Comparison of ENCODE assay signal across 8 mouse cellular contexts in the genomic region with DNA sequence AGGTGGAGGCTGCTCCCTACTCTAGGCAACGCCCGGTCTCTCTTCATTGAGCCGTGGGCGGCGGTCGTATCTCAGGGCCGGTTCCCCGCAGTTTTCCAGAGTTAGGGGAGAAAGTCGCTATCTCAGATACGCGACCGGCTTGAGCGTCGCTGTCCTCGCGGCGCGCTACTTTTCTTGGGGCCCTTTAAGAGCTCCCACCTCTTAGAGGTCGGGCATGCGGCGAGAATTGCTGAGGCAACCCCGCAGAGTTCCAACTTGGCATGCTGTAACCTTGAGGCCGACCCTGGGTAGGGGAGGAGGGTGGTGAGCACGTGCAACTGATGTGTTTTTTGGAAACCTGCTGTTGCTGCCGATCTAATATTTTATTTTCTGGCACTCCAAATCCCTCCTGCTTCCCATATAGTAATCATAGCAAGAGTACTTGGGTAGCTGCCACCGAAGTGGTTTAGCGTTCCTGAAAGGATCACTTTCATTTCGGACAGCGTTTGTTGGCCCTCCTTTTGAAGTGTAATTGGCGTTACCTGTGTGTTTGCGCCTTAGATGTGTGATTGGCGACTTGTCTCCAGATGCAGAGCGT. TPM values are rescaled to one million over a fixed set of nuclear protein-coding genes. Genes with fewer than 3 reads are reported as not detected.
A peak's percentile ranks its signal among the peaks of the same experiment; 100 is the strongest.
DNase-seq lines count a peak whose midpoint lies in the region; ATAC-seq lines count a peak whose summit lies in the region.

No protein-coding gene starts in this region.

- peaks cover 10% of the 10 kb centered on the region for H3K4me1 ChIP-seq in kidney, embryonic 15.5 days
- peaks cover 11% of the 10 kb centered on the region for H3K4me1 ChIP-seq in hindbrain, embryonic 10.5 days (replicated peaks)

- peak overlapping the region; percentile 71 for H3K9ac ChIP-seq in kidney, embryonic 15.5 days

- no peaks in the 10 kb centered on the region for H3K9me3 ChIP-seq in kidney, embryonic 15.5 days (replicated peaks)
- H3K9me3 ChIP-seq in hindbrain, embryonic 10.5 days, result no peaks in the 10 kb centered on the region

- 1% methylated on average over 33 of the region's 33 CpGs for WGBS in kidney, embryonic 15.5 days
- 2% methylated on average over 33 of the region's 33 CpGs for WGBS in hindbrain, embryonic 10.5 days
- WGBS in macrophage (ENCODE audit: missing documents), result 2% methylated on average over 33 of the region's 33 CpGs

- ATAC-seq in kidney, embryonic 15.5 days (replicated peaks; ENCODE audit: low FRiP score), result peak; percentile 86
- ATAC-seq in activated CD4-positive, CD25-positive, alpha-beta regulatory T cell, adult 4 months, result peak; percentile 30

- peaks cover 36% of the 10 kb centered on the region for H3K79me2 ChIP-seq in macrophage (ENCODE audit: inconsistent target)

- peaks cover 29% of the 10 kb centered on the region for H3K36me3 ChIP-seq in kidney, embryonic 15.5 days
- H3K36me3 ChIP-seq in hindbrain, embryonic 10.5 days, result peaks cover 31% of the 10 kb centered on the region
- H3K36me3 ChIP-seq in macrophage (ENCODE audit: inconsistent target), result peaks cover 26% of the 10 kb centered on the region

- H3K27me3 ChIP-seq in kidney, embryonic 15.5 days, result no peaks in the 10 kb centered on the region; the same call in 1 of the 2 replicates
- H3K27me3 ChIP-seq in hindbrain, embryonic 10.5 days (ENCODE audit: insufficient read depth, poor library complexity, severe bottlenecking), result no peaks in the 10 kb centered on the region

- peak overlapping the region; percentile 89 for H3K4me3 ChIP-seq in kidney, embryonic 15.5 days (replicated peaks)
- H3K4me3 ChIP-seq in hindbrain, embryonic 10.5 days, result peak overlapping the region; percentile 84
- H3K4me3 ChIP-seq in macrophage (ENCODE audit: inconsistent target), result peak overlapping the region; percentile 96

- H3K4me2 ChIP-seq in kidney, embryonic 15.5 days, result peak overlapping the region; percentile 87

- no peak for DNase-seq in kidney, postnatal 4 days
- no peak for DNase-seq in hindbrain, embryonic 10.5 days (ENCODE audit: low spot score)
- no peak for DNase-seq in yolk sac, embryonic 10.5 days (ENCODE audit: low spot score)
- DNase-seq in adrenal gland, adult (ENCODE audit: inconsistent age in 2 of 2, low spot score in 1 of 2), result no peak
- no peak for DNase-seq in spleen, postnatal 4 days (ENCODE audit: low spot score in 2 of 2)

- peak overlapping the region; percentile 48; the same call in 1 of the 2 replicates for H3K27ac ChIP-seq in kidney, embryonic 15.5 days
- peak overlapping the region; percentile 85 for H3K27ac ChIP-seq in hindbrain, embryonic 10.5 days
- H3K27ac ChIP-seq in macrophage, result peak overlapping the region; percentile 54

RNA-seq across cellular contexts. Expression of gene Trnt1, which starts 0.5 kb away (rescaled TPM):
- polyA plus RNA-seq in kidney, embryonic 15.5 days (2015; fragmentation: Nextera tagmentation; extraction: Ambion mirVana), result 66.0 and 66.3 TPM in 2 replicates
- polyA plus RNA-seq in activated CD4-positive, CD25-positive, alpha-beta regulatory T cell, adult 4 months (2017; shearing (Covaris generic)), result 100 to 1,000 TPM in 1 of 2 experiments, 10 to 100 TPM in 1; 89.5 to 104 TPM
- polyA plus RNA-seq in hindbrain, embryonic 10.5 days (2016; fragmentation: Nextera tagmentation; extraction: Ambion mirVana), result 54.9 and 63.2 TPM in 2 replicates
- 100 to 1,000 TPM in 13 of 26 experiments, 10 to 100 TPM in 13; 49.1 to 124 (median 96.9) TPM for total RNA-seq in macrophage (2018; cell fraction: chromatin; rRNA removed)
- total RNA-seq in macrophage (2018; cell fraction: cytosol; rRNA removed), result 10 to 100 TPM; 23.1 to 40.8 (median 31.8) TPM
- total RNA-seq in macrophage (2018; cell fraction: nucleus; rRNA removed), result 10 to 100 TPM; 29.1 to 87.9 (median 63.8) TPM
- 30.3 to 35.6 TPM (median 35.5 TPM) in 3 replicates for polyA plus RNA-seq in macrophage (2018)

RNA-seq across cellular contexts. Expression of gene Il5ra, which starts 20.5 kb away (rescaled TPM):
- polyA plus RNA-seq in kidney, embryonic 15.5 days (2015; fragmentation: Nextera tagmentation; extraction: Ambion mirVana), result 0.09 and 0.29 TPM in 2 replicates
- under 1 TPM in 1 of 2 experiments, not detected in 1; 0.34 TPM for polyA plus RNA-seq in activated CD4-positive, CD25-positive, alpha-beta regulatory T cell, adult 4 months (2017; shearing (Covaris generic))
- polyA plus RNA-seq in hindbrain, embryonic 10.5 days (2016; fragmentation: Nextera tagmentation; extraction: Ambion mirVana), result 0.05 TPM in 1 of 2 replicates, not detected in the other
- total RNA-seq in macrophage (2018; cell fraction: chromatin; rRNA removed), result not detected
- total RNA-seq in macrophage (2018; cell fraction: cytosol; rRNA removed), result under 1 TPM in 3 of 26 experiments, not detected in 23; 0.04 to 0.05 (median 0.05) TPM
- under 1 TPM in 1 of 26 experiments, not detected in 25; 0.14 TPM for total RNA-seq in macrophage (2018; cell fraction: nucleus; rRNA removed)
- 0.03 TPM in 1 of 3 replicates, not detected in the others for polyA plus RNA-seq in macrophage (2018)

RNA-seq across cellular contexts. Expression of gene Crbn, which starts 30.5 kb away (rescaled TPM):
- 47.2 and 47.8 TPM in 2 replicates for polyA plus RNA-seq in kidney, embryonic 15.5 days (2015; fragmentation: Nextera tagmentation; extraction: Ambion mirVana)
- polyA plus RNA-seq in activated CD4-positive, CD25-positive, alpha-beta regulatory T cell, adult 4 months (2017; shearing (Covaris generic)), result 100 to 1,000 TPM; 174 to 195 TPM
- 42.6 and 45.4 TPM in 2 replicates for polyA plus RNA-seq in hindbrain, embryonic 10.5 days (2016; fragmentation: Nextera tagmentation; extraction: Ambion mirVana)
- 10 to 100 TPM; 12.6 to 80.7 (median 54.1) TPM for total RNA-seq in macrophage (2018; cell fraction: chromatin; rRNA removed)
- 10 to 100 TPM; 23.5 to 63.3 (median 38.6) TPM for total RNA-seq in macrophage (2018; cell fraction: cytosol; rRNA removed)
- total RNA-seq in macrophage (2018; cell fraction: nucleus; rRNA removed), result 10 to 100 TPM; 12.8 to 81.6 (median 51.8) TPM
- 26.2 to 32.2 TPM (median 26.6 TPM) in 3 replicates for polyA plus RNA-seq in macrophage (2018)
